Mouse (Mus musculus) C2C12 (cell line): ENCODE results near the gene Slc6a21.

Source experiments
- CEBPB ChIP-seq: IDR thresholded peaks from one replicate; pipeline ENCODE4 v1.6.1; 2011; ENCODE audit warnings: low read depth, mild to moderate bottlenecking, control low read depth, moderate library complexity
- CTCF ChIP-seq: IDR thresholded peaks from one replicate; pipeline ENCODE4 v1.5.1; 2011; ENCODE audit not compliant: control insufficient read depth, insufficient read depth, insufficient read length
- FOSL1 ChIP-seq: IDR thresholded peaks from one replicate; pipeline ENCODE4 v1.8.0; 2011; ENCODE audit warnings: mild to moderate bottlenecking, low read length; ENCODE audit not compliant: poor library complexity, insufficient read depth, severe bottlenecking
- MAX ChIP-seq: IDR thresholded peaks from one replicate; pipeline ENCODE4 v1.6.1; 2011; ENCODE audit warnings: mild to moderate bottlenecking, control low read depth
- MYOD1 ChIP-seq: IDR thresholded peaks from one replicate; pipeline ENCODE4 v1.6.1; 2011; ENCODE audit warnings: low read depth; ENCODE audit not compliant: control insufficient read depth, insufficient read length
- USF1 ChIP-seq: IDR thresholded peaks from one replicate; pipeline ENCODE4 v1.6.1; 2011; ENCODE audit warnings: low read depth, mild to moderate bottlenecking, control low read depth, moderate library complexity

DNA sequence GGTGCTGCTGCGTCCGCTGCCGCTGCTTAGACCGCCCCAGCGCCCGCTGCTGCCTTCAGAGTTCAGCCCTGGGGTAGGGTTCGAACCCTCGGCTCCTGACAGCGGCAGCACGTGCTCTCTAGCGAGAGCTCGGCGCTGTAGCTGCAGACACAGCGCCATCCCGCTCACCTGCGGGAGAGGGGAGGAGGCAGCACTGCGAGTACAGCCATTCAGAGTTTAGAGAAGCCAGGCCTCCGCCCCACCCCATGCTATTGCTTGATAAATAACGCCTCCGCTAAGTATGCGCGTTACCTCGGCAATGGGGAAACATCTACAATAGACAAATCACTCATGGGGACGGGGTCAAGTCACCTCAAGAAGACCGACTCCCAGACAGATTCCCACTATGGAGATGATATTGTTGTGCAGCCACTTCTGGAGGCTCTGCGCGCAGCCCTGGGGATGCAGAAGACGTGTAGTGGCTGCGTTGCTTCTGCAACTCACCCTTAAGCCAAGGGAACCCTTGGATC is 42.9 kb upstream of the Slc6a21 start:
- TF ChIP-seq CTCF, result no peak
- TF ChIP-seq USF1, result no peak
- no peak for TF ChIP-seq MAX
- TF ChIP-seq FOSL1, result no peak
- TF ChIP-seq MYOD1, result no peak
- TF ChIP-seq CEBPB, result no peak
